Mouse (Mus musculus): Measurements from ENCODE around the gene Efhb.

GRCm38 (mm10) chr17:53468697-53469096 lies 5.6 kb upstream of the Efhb start:
- TF ChIP-seq CTCF (IDR thresholded peaks at IDR 0.05; ENCODE audit: low read depth) (no peak), EP300 (optimal IDR thresholded peaks at IDR 0.05) (no peak)

All from stomach, postnatal 0 days (tissue).